Mouse (Mus musculus): ENCODE measurements around the gene Gcnt3.

The Gcnt3 gene

GRCm38 (mm10) chr9:70006984-70007383, 30.9 kb downstream of the Gcnt3 start:
- no peak for DNase-seq (ENCODE audit: low read depth, low spot score)

GRCm38 (mm10) chr9:70003516-70003915, 34.4 kb downstream of the Gcnt3 start:
- DNase-seq (ENCODE audit: low read depth, low spot score), result no peak

- DNase-seq (ENCODE audit: low read depth, low spot score), result no peak
These were observed 38.6 kb downstream of the Gcnt3 start for GRCm38 (mm10) chr9:69999318-69999717.

GRCm38 (mm10) chr9:69994547-69994946, 43.3 kb downstream of the Gcnt3 start:
- no peak for DNase-seq (ENCODE audit: low read depth, low spot score)

- no peak for DNase-seq (ENCODE audit: low read depth, low spot score)
These were observed 44.4 kb downstream of the Gcnt3 start for GRCm38 (mm10) chr9:69993479-69993878.

- no peak for DNase-seq (ENCODE audit: low read depth, low spot score)
These were observed 45.0 kb downstream of the Gcnt3 start for GRCm38 (mm10) chr9:69992841-69993277.

GRCm38 (mm10) chr9:69990346-69990745, 47.5 kb downstream of the Gcnt3 start:
- DNase-seq (ENCODE audit: low read depth, low spot score), result no peak

- DNase-seq (ENCODE audit: low read depth, low spot score), result peak; percentile 93
These were observed 48.4 kb downstream of the Gcnt3 start, which contains the start of gene Bnip2 for GRCm38 (mm10) chr9:69989303-69990121. TSS of gene Bnip2 (plus strand) at chr9:69989466.

GRCm38 (mm10) chr9:69988706-69989302, 49.1 kb downstream of the Gcnt3 start:
- DNase-seq (ENCODE audit: low read depth, low spot score), result no peak

GRCm38 (mm10) chr9:69987579-69987978, 50.3 kb downstream of the Gcnt3 start:
- DNase-seq (ENCODE audit: low read depth, low spot score), result peak; percentile 45

- no peak for DNase-seq (ENCODE audit: low read depth, low spot score)
These were observed 51.3 kb downstream of the Gcnt3 start for GRCm38 (mm10) chr9:69986571-69986970.

GRCm38 (mm10) chr9:69986063-69986462, 51.8 kb downstream of the Gcnt3 start:
- no peak for DNase-seq (ENCODE audit: low read depth, low spot score)

- DNase-seq (ENCODE audit: low read depth, low spot score), result no peak
These were observed 52.4 kb downstream of the Gcnt3 start for GRCm38 (mm10) chr9:69985526-69985925.

Measured in embryo, embryonic 11.5 days (tissue).